Mouse (Mus musculus): ENCODE measurements around the gene Hmg20b. TPM values are rescaled to one million over a fixed set of nuclear protein-coding genes. Genes with fewer than 3 reads are reported as not detected.

Hmg20b gene
- total and polyA plus RNA-seq, 3 experiments = 7.9 to 39.6 (median 18.7) TPM

- Histone ChIP-seq H3K9me3 (replicated peaks; ENCODE audit: low read length) (no peaks in the 10 kb centered on the region), H3K4me1 (ENCODE audit: control insufficient read depth in 1 of 2, insufficient read depth in 2 of 2) (no peaks in the 10 kb centered on the region; a peak in 1 of 4 replicates), H3K36me3 (replicated peaks in 1 of 2; ENCODE audit: control insufficient read depth in 1 of 2, insufficient read depth in 1 of 2, low read length in 1 of 2) (peaks cover 39 to 60% of the 10 kb centered on the region in 2 experiments), H3K79me2 (replicated peaks; ENCODE audit: control insufficient read depth, extremely low read depth, insufficient read depth, poor library complexity, severe bottlenecking) (no peaks in the 10 kb centered on the region), H3K27me3 (replicated peaks) (no peaks in the 10 kb centered on the region), H3K4me2 (ENCODE audit: insufficient read depth, low read depth, poor library complexity, severe bottlenecking) (no peak overlapping the region), H3K27ac (ENCODE audit: insufficient read depth, low read depth) (no peak overlapping the region), H3K4me3 (replicated peaks in 1 of 3; ENCODE audit: low read depth in 2 of 3, low read length in 2 of 3, poor library complexity in 1 of 3) (no peak overlapping the region), H3K9ac (ENCODE audit: insufficient read depth, low read depth) (no peak overlapping the region)
- in situ Hi-C loops (cut with MboI; ENCODE audit: low pct_ligation_motif_present, low pct_unique_long_range_greater_than_20kb, low sequenced_read_pairs) (no loop called here), dilution Hi-C loops (cut with MboI; ENCODE audit: extremely low pct_ligation_motif_present, extremely low pct_unique_long_range_greater_than_20kb, low sequenced_read_pairs) (no loop called here)
- DNase-seq (ENCODE audit: extremely low read depth) = no peak
- TF ChIP-seq JUND (conservative IDR thresholded peaks at IDR 0.05; ENCODE audit: low read depth, low read length) = no peak
- no peak for TF ChIP-seq E2F4 (IDR thresholded peaks at IDR 0.05; ENCODE audit: insufficient replicate concordance, low read depth, low read length)
- no peak for TF ChIP-seq ZC3H11A (IDR thresholded peaks at IDR 0.05; ENCODE audit: low read depth, low read length)
- TF ChIP-seq IRF4 (IDR thresholded peaks at IDR 0.05; ENCODE audit: low read depth, low read length) = no peak
- no peak for TF ChIP-seq NELFE (IDR thresholded peaks at IDR 0.05; ENCODE audit: low read depth, low read length)
- no peak for TF ChIP-seq CHD2 (IDR thresholded peaks at IDR 0.05; ENCODE audit: low read length)
- TF ChIP-seq RAD21 (IDR thresholded peaks at IDR 0.05; ENCODE audit: low read depth, low read length) = no peak
- no peak for TF ChIP-seq UBTF (IDR thresholded peaks at IDR 0.05; ENCODE audit: low read depth, low read length)
- TF ChIP-seq POLR2AphosphoS2 (IDR thresholded peaks at IDR 0.05; ENCODE audit: low read depth, low read length) = no peak
- TF ChIP-seq POLR2A (IDR thresholded peaks at IDR 0.05; ENCODE audit: low read depth, low read length) = no peak
- TF ChIP-seq CTCF (conservative IDR thresholded peaks at IDR 0.05 in 1 of 2, IDR thresholded peaks at IDR 0.05 in 1 of 2; ENCODE audit: low read depth in 2 of 2, low read length in 2 of 2) = no peak
- no peak for TF ChIP-seq MYC (IDR thresholded peaks at IDR 0.05; ENCODE audit: low read depth, low read length)
- TF ChIP-seq ELF1 (IDR thresholded peaks at IDR 0.05; ENCODE audit: low read depth, low read length) = no peak
- TF ChIP-seq JUN (IDR thresholded peaks at IDR 0.05; ENCODE audit: insufficient read depth, low read depth, low read length) = no peak
- TF ChIP-seq MAX (IDR thresholded peaks at IDR 0.05; ENCODE audit: low read length) = no peak
- no peak for TF ChIP-seq HCFC1 (IDR thresholded peaks at IDR 0.05; ENCODE audit: low read depth, low read length)
- no peak for TF ChIP-seq ETS1 (conservative IDR thresholded peaks at IDR 0.05; ENCODE audit: low read depth, low read length)
- TF ChIP-seq EP300 (IDR thresholded peaks at IDR 0.05; ENCODE audit: low read length) = no peak
- no peak for TF ChIP-seq ZMIZ1 (IDR thresholded peaks at IDR 0.05; ENCODE audit: low read depth, low read length)
- TF ChIP-seq TBP (conservative IDR thresholded peaks at IDR 0.05; ENCODE audit: low read depth, low read length) = no peak
Observed at GRCm38 (mm10) chr10:81392270-81392669, 42.0 kb upstream of the Hmg20b start.

- H3K27ac ChIP-seq (ENCODE audit: insufficient read depth, low read depth) = no peak overlapping the region
- no peak for DNase-seq (ENCODE audit: extremely low read depth)
- no peaks in the 10 kb centered on the region for H3K9me3 ChIP-seq (replicated peaks; ENCODE audit: low read length)
- H3K4me2 ChIP-seq (ENCODE audit: insufficient read depth, low read depth, poor library complexity, severe bottlenecking) = no peak overlapping the region
- no peak overlapping the region for H3K4me3 ChIP-seq (replicated peaks in 1 of 3; ENCODE audit: low read depth in 2 of 3, low read length in 2 of 3, poor library complexity in 1 of 3)
- peaks cover 4 to 8% of the 10 kb centered on the region in 2 experiments for H3K4me1 ChIP-seq (ENCODE audit: control insufficient read depth in 1 of 2, insufficient read depth in 2 of 2)
- H3K27me3 ChIP-seq (replicated peaks) = no peaks in the 10 kb centered on the region
- no peak for TF ChIP-seq UBTF (IDR thresholded peaks at IDR 0.05; ENCODE audit: low read depth, low read length)
- TF ChIP-seq ZMIZ1 (IDR thresholded peaks at IDR 0.05; ENCODE audit: low read depth, low read length) = no peak
- TF ChIP-seq RAD21 (IDR thresholded peaks at IDR 0.05; ENCODE audit: low read depth, low read length) = no peak
- TF ChIP-seq E2F4 (IDR thresholded peaks at IDR 0.05; ENCODE audit: insufficient replicate concordance, low read depth, low read length) = no peak
- no peak for TF ChIP-seq POLR2A (IDR thresholded peaks at IDR 0.05; ENCODE audit: low read depth, low read length)
- no peak for TF ChIP-seq HCFC1 (IDR thresholded peaks at IDR 0.05; ENCODE audit: low read depth, low read length)
- TF ChIP-seq USF2 (conservative IDR thresholded peaks at IDR 0.05; ENCODE audit: low read depth, low read length) = no peak
- in situ Hi-C loops (cut with MboI; ENCODE audit: low pct_ligation_motif_present, low pct_unique_long_range_greater_than_20kb, low sequenced_read_pairs) (no loop called here), dilution Hi-C loops (cut with MboI; ENCODE audit: extremely low pct_ligation_motif_present, extremely low pct_unique_long_range_greater_than_20kb, low sequenced_read_pairs) (no loop called here)
- no peak overlapping the region for H3K9ac ChIP-seq (ENCODE audit: insufficient read depth, low read depth)
- peaks cover 49 to 69% of the 10 kb centered on the region in 2 experiments for H3K36me3 ChIP-seq (replicated peaks in 1 of 2; ENCODE audit: control insufficient read depth in 1 of 2, insufficient read depth in 1 of 2, low read length in 1 of 2)
- peaks cover 6% of the 10 kb centered on the region for H3K79me2 ChIP-seq (replicated peaks; ENCODE audit: control insufficient read depth, extremely low read depth, insufficient read depth, poor library complexity, severe bottlenecking)
Observed at GRCm38 (mm10) chr10:81390678-81390965, 40.3 kb upstream of the Hmg20b start.
